In genomic region chr9:118788869-118789281, GRCm38 (mm10) we compare ENCODE assay signal across 12 mouse cellular contexts.
DNase-seq lines count a peak whose midpoint lies in the region; ATAC-seq lines count a peak whose summit lies in the region.
"Had no signal": no experiment of that assay in that cellular context is flagged by ENCODE, and none has a peak within 500 bp of the region (broad histone marks: within the 10 kb centered on the region; RNA-seq: fewer than 3 reads in every experiment).

No protein-coding gene starts in this region.

- no peaks in the 10 kb centered on the region for H3K36me3 ChIP-seq in embryonic facial prominence, embryonic 14.5 days (ENCODE audit: control insufficient read depth, insufficient read depth, low read length)
- H3K36me3 ChIP-seq: embryonic facial prominence, embryonic 12.5 days; heart, embryonic 10.5 days; liver, embryonic 15.5 days had no signal

- 0 out of 2 replicates have a peak, but pooled peaks have one; percentile 15 for ATAC-seq in embryonic facial prominence, embryonic 14.5 days (ENCODE audit: low read depth)
- ATAC-seq in megakaryocyte, adult 5-6 weeks (ENCODE audit: poor library complexity, severe bottlenecking): no peak

- no peaks in the 10 kb centered on the region for H3K9me3 ChIP-seq in embryonic facial prominence, embryonic 14.5 days (ENCODE audit: control insufficient read depth, low read length)
- H3K9me3 ChIP-seq: embryonic facial prominence, embryonic 12.5 days; heart, embryonic 10.5 days; liver, embryonic 15.5 days had no signal

- peaks cover 3% of the 10 kb centered on the region; the same call in 1 of the 2 replicates for H3K4me1 ChIP-seq in embryonic facial prominence, embryonic 14.5 days (ENCODE audit: control insufficient read depth, insufficient read depth, low read length)
- H3K4me1 ChIP-seq: liver, embryonic 15.5 days had no signal

- no peak overlapping the region for H3K9ac ChIP-seq in embryonic facial prominence, embryonic 14.5 days (ENCODE audit: low read depth, low read length)
- H3K9ac ChIP-seq: embryonic facial prominence, embryonic 12.5 days; liver, embryonic 15.5 days had no signal

- H3K27me3 ChIP-seq in embryonic facial prominence, embryonic 14.5 days (replicated peaks; ENCODE audit: control insufficient read depth, insufficient read depth, low read length): no peaks in the 10 kb centered on the region
- H3K27me3 ChIP-seq: embryonic facial prominence, embryonic 12.5 days; liver, embryonic 15.5 days had no signal

- no peak overlapping the region for H3K4me3 ChIP-seq in embryonic facial prominence, embryonic 14.5 days (ENCODE audit: low read depth, low read length)
- H3K4me3 ChIP-seq: embryonic facial prominence, embryonic 12.5 days; heart, embryonic 10.5 days; liver, embryonic 15.5 days had no signal

- intact Hi-C loops in left cerebral cortex, postnatal 4 days (cut with DNase I): no loop called here

- H3K4me2 ChIP-seq in embryonic facial prominence, embryonic 14.5 days (ENCODE audit: low read depth, low read length): no peak overlapping the region
- H3K4me2 ChIP-seq: embryonic facial prominence, embryonic 12.5 days; liver, embryonic 15.5 days had no signal

- WGBS in embryonic facial prominence, embryonic 14.5 days: 46% methylated on average over 10 of the region's 10 CpGs

- no peak overlapping the region for H3K27ac ChIP-seq in embryonic facial prominence, embryonic 14.5 days (replicated peaks; ENCODE audit: low read depth, low read length)
- H3K27ac ChIP-seq: embryonic facial prominence, embryonic 12.5 days; heart, embryonic 10.5 days; kidney, postnatal 0 days; liver, embryonic 15.5 days had no signal

- peak; percentile 66 to 74 for DNase-seq in kidney, postnatal 4 days
- DNase-seq in kidney, adult 9 months: no peak
- peak; percentile 79 for DNase-seq in R1 (ENCODE audit: low read depth, low spot score)
- no peak for DNase-seq in embryonic facial prominence, embryonic 14.5 days (ENCODE audit: low spot score)
- peak; percentile 77 for DNase-seq in left cerebral cortex, postnatal 4 days
- no peak for DNase-seq in heart, adult 18-20 months
- DNase-seq: thymus, adult 18-20 months had no signal

Comparison
In these comparisons a context has a peak if more than half of its experiments do, and no peak if none do; other contexts are left out.
1. DNase-seq: peak in kidney, postnatal 4 days (2 of 2), R1 (single experiment) and left cerebral cortex, postnatal 4 days (single experiment); none in kidney, adult 9 months (single experiment), embryonic facial prominence, embryonic 14.5 days (single experiment) and heart, adult 18-20 months (0 of 2).